Comparison of ENCODE assay signal across 10 mouse cellular contexts in genomic region chr11:55416609-55417265, GRCm38 (mm10). TPM values are rescaled to one million over a fixed set of nuclear protein-coding genes. Genes with fewer than 3 reads are reported as not detected.
DNase-seq lines count a peak whose midpoint lies in the region; ATAC-seq and TF ChIP-seq lines count a peak whose summit lies in the region.
"Had no signal": no experiment of that assay in that cellular context is flagged by ENCODE, and none has a peak within 500 bp of the region (broad histone marks: within the 10 kb centered on the region; RNA-seq: fewer than 3 reads in every experiment).

No protein-coding gene starts in this region.

- H3K4me3 ChIP-seq in left cerebral cortex, adult 2 months, result peak overlapping the region; percentile 17; the same call in 1 of the 2 replicates
- H3K4me3 ChIP-seq in embryonic facial prominence, embryonic 11.5 days (ENCODE audit: low read depth, low read length), result no peak overlapping the region
- peak overlapping the region; percentile 61 for H3K4me3 ChIP-seq in heart, postnatal 0 days (ENCODE audit: low read depth, low read length)
- H3K4me3 ChIP-seq in liver, embryonic 12.5 days, result 0 out of 2 replicates have a peak overlapping the region, but pooled peaks have one; percentile 47

- TF ChIP-seq CTCF in left cerebral cortex, adult 2 months (IDR thresholded peaks at IDR 0.05), result no peak
- TF ChIP-seq CTCF in heart, postnatal 0 days (IDR thresholded peaks at IDR 0.05; ENCODE audit: low read depth), result no peak

- H3K9me3 ChIP-seq in embryonic facial prominence, embryonic 11.5 days (replicated peaks; ENCODE audit: control insufficient read depth, low read length), result no peaks in the 10 kb centered on the region
- H3K9me3 ChIP-seq in heart, postnatal 0 days (replicated peaks; ENCODE audit: control insufficient read depth, low read length), result no peaks in the 10 kb centered on the region
- H3K9me3 ChIP-seq in liver, embryonic 12.5 days (replicated peaks), result no peaks in the 10 kb centered on the region

- peak overlapping the region; percentile 66 for H3K9ac ChIP-seq in embryonic facial prominence, embryonic 11.5 days (replicated peaks; ENCODE audit: low read length)
- peak overlapping the region; percentile 40; the same call in 1 of the 2 replicates for H3K9ac ChIP-seq in heart, postnatal 0 days (replicated peaks; ENCODE audit: low read depth, low read length)
- no peak overlapping the region for H3K9ac ChIP-seq in liver, embryonic 12.5 days

- WGBS in embryonic facial prominence, embryonic 11.5 days, result 73% methylated on average over 6 of the region's 6 CpGs
- 23% methylated on average over 6 of the region's 6 CpGs for whole genome bisulfite sequencing in heart, postnatal 0 days
- WGBS in liver, embryonic 12.5 days (ENCODE audit: insufficient replicate concordance), result 28% methylated on average over 6 of the region's 6 CpGs

- no peak for TF ChIP-seq EP300 in heart, postnatal 0 days (IDR thresholded peaks at IDR 0.05; ENCODE audit: low read depth)

- ATAC-seq in embryonic facial prominence, embryonic 11.5 days (replicated peaks; ENCODE audit: insufficient number of reproducible peaks, low FRiP score, low TSS enrichment, low read depth), result no peak
- ATAC-seq in heart, postnatal 0 days (ENCODE audit: insufficient read depth, low read depth), result no peak
- no peak for ATAC-seq in liver, embryonic 12.5 days
- no peak for ATAC-seq in erythroid progenitor cell, adult 5-6 weeks (replicated peaks; ENCODE audit: low FRiP score, poor library complexity, severe bottlenecking)

- H3K4me1 ChIP-seq in embryonic facial prominence, embryonic 11.5 days (ENCODE audit: control insufficient read depth, insufficient read depth, low read length), result peaks cover 6% of the 10 kb centered on the region; the same call in 1 of the 2 replicates
- peaks cover 52% of the 10 kb centered on the region for H3K4me1 ChIP-seq in heart, postnatal 0 days (ENCODE audit: control insufficient read depth, insufficient read depth)
- peaks cover 50% of the 10 kb centered on the region for H3K4me1 ChIP-seq in liver, embryonic 12.5 days

- peak overlapping the region; percentile 47 for H3K27ac ChIP-seq in left cerebral cortex, adult 2 months
- H3K27ac ChIP-seq in embryonic facial prominence, embryonic 11.5 days (replicated peaks; ENCODE audit: low read depth, low read length), result no peak overlapping the region
- H3K27ac ChIP-seq in heart, postnatal 0 days (ENCODE audit: low read depth), result peak overlapping the region; percentile 92
- no peak overlapping the region for H3K27ac ChIP-seq in liver, embryonic 12.5 days

- intact Hi-C loops in left cerebral cortex, adult 2 months (cut with DNase I), result no loop called here
- intact Hi-C loops in left cerebral cortex, postnatal 14 days (cut with DNase I), result no loop called here
- intact Hi-C loops in left cerebral cortex, postnatal 10 days (cut with DNase I), result no loop called here

- no peak overlapping the region for H3K4me2 ChIP-seq in embryonic facial prominence, embryonic 11.5 days (ENCODE audit: low read depth, low read length)
- peak overlapping the region; percentile 79 for H3K4me2 ChIP-seq in heart, postnatal 0 days (ENCODE audit: low read depth, low read length)
- peak overlapping the region; percentile 6 for H3K4me2 ChIP-seq in liver, embryonic 12.5 days

- DNase-seq in left cerebral cortex, adult 2 months (ENCODE audit: extremely low spot score in 1 of 2, low spot score in 2 of 2), result no peak
- no peak for DNase-seq in left cerebral cortex, postnatal 14 days (ENCODE audit: low spot score in 2 of 2)
- DNase-seq in embryonic facial prominence, embryonic 11.5 days (ENCODE audit: low spot score), result no peak
- no peak for DNase-seq in heart, postnatal 0 days (ENCODE audit: low spot score)
- no peak for DNase-seq in urinary bladder, postnatal 10 days (ENCODE audit: low spot score)
- DNase-seq in left cerebral cortex, postnatal 10 days (ENCODE audit: extremely low spot score in 1 of 2, low spot score in 2 of 2), result no peak
- DNase-seq: layer of hippocampus, postnatal 36 days; thymus, adult 18-20 months had no signal

- H3K36me3 ChIP-seq in embryonic facial prominence, embryonic 11.5 days (replicated peaks; ENCODE audit: control insufficient read depth, insufficient read depth, low read depth, low read length), result no peaks in the 10 kb centered on the region
- H3K36me3 ChIP-seq in heart, postnatal 0 days (replicated peaks; ENCODE audit: control insufficient read depth, insufficient read depth, low read length), result peaks cover 14% of the 10 kb centered on the region; the same call in 1 of the 2 replicates
- no peaks in the 10 kb centered on the region for H3K36me3 ChIP-seq in liver, embryonic 12.5 days

- H3K27me3 ChIP-seq in embryonic facial prominence, embryonic 11.5 days (ENCODE audit: control insufficient read depth, insufficient read depth, low read length), result no peaks in the 10 kb centered on the region
- no peaks in the 10 kb centered on the region for H3K27me3 ChIP-seq in heart, postnatal 0 days (ENCODE audit: control insufficient read depth, insufficient read depth, low read length)
- peaks cover 11% of the 10 kb centered on the region; the same call in 1 of the 2 replicates for H3K27me3 ChIP-seq in liver, embryonic 12.5 days (replicated peaks)

RNA-seq across cellular contexts. Expression of gene Sparc, which starts 6.2 kb away (rescaled TPM):
- 100 to 1,000 TPM; 177 to 202 TPM for total RNA-seq in left cerebral cortex, adult 2 months (2021)
- 100 to 1,000 TPM; 371 to 390 TPM for total RNA-seq in left cerebral cortex, postnatal 14 days (2021)
- polyA plus RNA-seq in embryonic facial prominence, embryonic 11.5 days (2014; fragmentation: Nextera tagmentation; extraction: Ambion mirVana), result 423 and 462 TPM in 2 replicates
- total RNA-seq in heart, postnatal 0 days (2014; rRNA removed; ENCODE audit: low replicate concordance), result 829 and 887 TPM in 2 replicates
- polyA plus RNA-seq in heart, postnatal 0 days (2015; fragmentation: Nextera tagmentation; extraction: Ambion mirVana), result 1,674 and 1,711 TPM in 2 replicates
- 167 and 173 TPM in 2 replicates for polyA plus RNA-seq in liver, embryonic 12.5 days (2016; fragmentation: Nextera tagmentation; extraction: Ambion mirVana)
- 100 to 1,000 TPM; 309 to 333 TPM for total RNA-seq in left cerebral cortex, postnatal 10 days (2021)
- 1.8 and 3.8 TPM in 2 replicates for total RNA-seq in erythroid progenitor cell, adult 5-6 weeks (2015; ENCODE audit: low replicate concordance)
- 1.9 and 9.3 TPM in 2 replicates for total RNA-seq in erythroid progenitor cell, adult 5-6 weeks (2017; ENCODE audit: low replicate concordance)

RNA-seq across cellular contexts. Expression of gene Atox1, which starts 44.3 kb away (rescaled TPM):
- 10 to 100 TPM; 87.0 to 97.9 TPM for total RNA-seq in left cerebral cortex, adult 2 months (2021)
- 100 to 1,000 TPM; 123 to 140 TPM for total RNA-seq in left cerebral cortex, postnatal 14 days (2021)
- polyA plus RNA-seq in embryonic facial prominence, embryonic 11.5 days (2014; fragmentation: Nextera tagmentation; extraction: Ambion mirVana), result 243 and 262 TPM in 2 replicates
- 262 and 340 TPM in 2 replicates for total RNA-seq in heart, postnatal 0 days (2014; rRNA removed; ENCODE audit: low replicate concordance)
- 346 and 351 TPM in 2 replicates for polyA plus RNA-seq in heart, postnatal 0 days (2015; fragmentation: Nextera tagmentation; extraction: Ambion mirVana)
- 203 and 210 TPM in 2 replicates for polyA plus RNA-seq in liver, embryonic 12.5 days (2016; fragmentation: Nextera tagmentation; extraction: Ambion mirVana)
- total RNA-seq in left cerebral cortex, postnatal 10 days (2021), result 100 to 1,000 TPM; 145 TPM
- total RNA-seq in erythroid progenitor cell, adult 5-6 weeks (2015; ENCODE audit: low replicate concordance), result 24.3 and 114 TPM in 2 replicates
- 18.5 TPM in 1 of 2 replicates, not detected in the other for total RNA-seq in erythroid progenitor cell, adult 5-6 weeks (2017; ENCODE audit: low replicate concordance)

RNA-seq across cellular contexts. Expression of gene G3bp1, which starts 52.7 kb away (rescaled TPM):
- total RNA-seq in left cerebral cortex, adult 2 months (2021), result 10 to 100 TPM; 34.8 to 35.0 TPM
- 10 to 100 TPM; 38.1 to 38.8 TPM for total RNA-seq in left cerebral cortex, postnatal 14 days (2021)
- polyA plus RNA-seq in embryonic facial prominence, embryonic 11.5 days (2014; fragmentation: Nextera tagmentation; extraction: Ambion mirVana), result 261 and 263 TPM in 2 replicates
- total RNA-seq in heart, postnatal 0 days (2014; rRNA removed; ENCODE audit: low replicate concordance), result 48.5 and 70.6 TPM in 2 replicates
- polyA plus RNA-seq in heart, postnatal 0 days (2015; fragmentation: Nextera tagmentation; extraction: Ambion mirVana), result 58.0 and 59.4 TPM in 2 replicates
- 136 TPM in 2 replicates for polyA plus RNA-seq in liver, embryonic 12.5 days (2016; fragmentation: Nextera tagmentation; extraction: Ambion mirVana)
- 10 to 100 TPM; 41.5 to 41.6 TPM for total RNA-seq in left cerebral cortex, postnatal 10 days (2021)
- 27.7 and 35.7 TPM in 2 replicates for total RNA-seq in erythroid progenitor cell, adult 5-6 weeks (2015; ENCODE audit: low replicate concordance)
- 22.5 and 28.2 TPM in 2 replicates for total RNA-seq in erythroid progenitor cell, adult 5-6 weeks (2017; ENCODE audit: low replicate concordance)

Comparison
In these comparisons a context has a peak if more than half of its experiments do, and no peak if none do; other contexts are left out.
1. H3K27ac ChIP-seq: peak in left cerebral cortex, adult 2 months (single experiment) and heart, postnatal 0 days (single experiment); none in embryonic facial prominence, embryonic 11.5 days (single experiment) and liver, embryonic 12.5 days (single experiment).
2. RNA of gene Sparc, which starts 6.2 kb away (total RNA-seq): 829 to 887 TPM in heart, postnatal 0 days, 371 to 390 TPM in left cerebral cortex, postnatal 14 days, 309 to 333 TPM in left cerebral cortex, postnatal 10 days and 177 to 202 TPM in left cerebral cortex, adult 2 months; 1.8 to 9.3 TPM in erythroid progenitor cell, adult 5-6 weeks; every median in the first group is over 10 times any median in the second.